In the genomic region with DNA sequence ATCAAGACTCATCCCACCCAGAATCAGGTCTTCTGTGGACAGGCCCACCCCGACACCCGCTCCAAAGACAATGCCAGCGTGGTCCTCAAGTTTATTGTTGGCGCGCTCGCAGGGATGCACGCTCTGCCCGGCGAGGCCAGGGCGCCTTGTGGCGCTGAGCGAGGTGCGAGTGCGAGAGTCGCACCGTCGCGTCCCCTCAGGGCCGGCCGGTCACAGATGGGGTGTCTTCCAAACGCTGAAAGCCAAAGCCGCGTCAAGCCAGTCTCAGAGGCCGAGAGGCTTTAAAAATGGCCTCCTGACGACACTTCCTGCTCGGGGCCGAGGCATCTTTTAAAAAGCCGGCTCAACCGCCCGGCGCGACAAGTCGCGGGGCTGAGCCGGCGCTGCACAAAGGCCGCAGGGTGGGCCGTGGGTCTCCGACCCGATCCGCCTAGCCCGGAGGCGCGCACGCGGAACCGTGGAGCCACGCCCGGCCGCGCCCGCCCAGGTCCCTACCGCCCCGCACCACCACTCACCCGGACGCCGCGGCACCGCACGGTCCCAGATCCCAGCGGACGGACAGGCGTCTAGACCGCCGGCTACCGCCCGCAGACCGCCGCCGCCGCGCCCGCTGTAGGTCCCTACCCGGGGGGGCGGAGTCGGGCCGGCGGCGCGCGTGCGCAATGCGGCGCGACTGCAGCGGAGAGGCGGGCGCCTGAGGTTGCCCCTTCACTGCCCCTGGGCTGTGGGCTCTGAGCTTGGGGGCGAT, we compare ENCODE assay signal across 7 mouse cellular contexts. TPM values are rescaled to one million over a fixed set of nuclear protein-coding genes. Genes with fewer than 3 reads are reported as not detected.
DNase-seq lines count a peak whose midpoint lies in the region; ATAC-seq and TF ChIP-seq lines count a peak whose summit lies in the region.

A gene (minus strand): TSS at position 663 of the 748 bp plus-strand sequence.

- H3K79me2 ChIP-seq in heart, adult 2 months (replicated peaks; ENCODE audit: control insufficient read depth, insufficient read depth, low read length), result no peaks in the 10 kb centered on the region

- H3K4me3 ChIP-seq in embryonic facial prominence, embryonic 10.5 days, result peak within 1 kb of the TSS; percentile 89
- H3K4me3 ChIP-seq in heart, adult 2 months, result peak within 1 kb of the TSS; percentile 69
- H3K4me3 ChIP-seq in kidney, adult 2 months (ENCODE audit: insufficient read depth, low read depth, low read length), result peak within 1 kb of the TSS; percentile 87
- peak within 1 kb of the TSS; percentile 76 for H3K4me3 ChIP-seq in limb, embryonic 12.5 days (replicated peaks)
- H3K4me3 ChIP-seq in midbrain, embryonic 13.5 days (replicated peaks), result peak within 1 kb of the TSS; percentile 73

- peak; percentile 57 to 62 for DNase-seq in adrenal gland, postnatal 4 days (ENCODE audit: low spot score in 2 of 2)
- peak; percentile 89 for DNase-seq in embryonic facial prominence, embryonic 10.5 days (ENCODE audit: low spot score)
- DNase-seq in heart, adult 2 months, result peak; percentile 87 to 89
- peak; percentile 77 for DNase-seq in kidney, adult 2 months
- DNase-seq in spleen, adult 12 weeks (ENCODE audit: low spot score), result peak; percentile 9

- intact Hi-C loops in heart, adult 2 months (cut with DNase I), result no loop called here

- H3K36me3 ChIP-seq in embryonic facial prominence, embryonic 10.5 days (replicated peaks), result peaks cover 40% of the 10 kb centered on the region
- H3K36me3 ChIP-seq in heart, adult 2 months (ENCODE audit: control insufficient read depth, insufficient read depth, low read length), result no peaks in the 10 kb centered on the region
- H3K36me3 ChIP-seq in kidney, adult 2 months (ENCODE audit: control insufficient read depth, insufficient read depth, low read length), result no peaks in the 10 kb centered on the region
- H3K36me3 ChIP-seq in limb, embryonic 12.5 days, result peaks cover 39% of the 10 kb centered on the region
- H3K36me3 ChIP-seq in midbrain, embryonic 13.5 days, result peaks cover 37% of the 10 kb centered on the region

- under 1% methylated on average over 89 of the region's 89 CpGs for WGBS in embryonic facial prominence, embryonic 10.5 days
- WGBS in heart, adult 2 months, result under 1% methylated on average over 87 of the region's 89 CpGs
- WGBS in kidney, adult 2 months, result under 1% methylated on average over 88 of the region's 89 CpGs
- WGBS in limb, embryonic 12.5 days, result under 1% methylated on average over 83 of the region's 89 CpGs
- whole genome bisulfite sequencing in midbrain, embryonic 13.5 days, result under 1% methylated on average over 79 of the region's 89 CpGs

- peaks cover 3% of the 10 kb centered on the region; the same call in 1 of the 2 replicates for H3K27me3 ChIP-seq in embryonic facial prominence, embryonic 10.5 days (replicated peaks; ENCODE audit: low read depth, poor library complexity, severe bottlenecking)
- no peaks in the 10 kb centered on the region for H3K27me3 ChIP-seq in heart, adult 2 months (ENCODE audit: control insufficient read depth, insufficient read depth, low read length)
- H3K27me3 ChIP-seq in kidney, adult 2 months (replicated peaks; ENCODE audit: control insufficient read depth, insufficient read depth, low read length), result no peaks in the 10 kb centered on the region
- no peaks in the 10 kb centered on the region for H3K27me3 ChIP-seq in limb, embryonic 12.5 days
- H3K27me3 ChIP-seq in midbrain, embryonic 13.5 days, result peaks cover 2% of the 10 kb centered on the region; the same call in 1 of the 2 replicates

- peak within 1 kb of the TSS; percentile 76 for H3K4me2 ChIP-seq in limb, embryonic 12.5 days
- peak within 1 kb of the TSS; percentile 74 for H3K4me2 ChIP-seq in midbrain, embryonic 13.5 days (replicated peaks)

- peak within 1 kb of the TSS; percentile 91 for H3K9ac ChIP-seq in heart, adult 2 months (ENCODE audit: low read depth, low read length)
- H3K9ac ChIP-seq in limb, embryonic 12.5 days (replicated peaks), result peak within 1 kb of the TSS; percentile 95
- H3K9ac ChIP-seq in midbrain, embryonic 13.5 days (replicated peaks), result peak within 1 kb of the TSS; percentile 91

- no peak for TF ChIP-seq CTCF in heart, adult 2 months (IDR thresholded peaks at IDR 0.05)
- TF ChIP-seq CTCF in kidney, adult 2 months (conservative IDR thresholded peaks at IDR 0.05; ENCODE audit: insufficient read depth, insufficient read length, low read depth, low read length), result no peak

- H3K9me3 ChIP-seq in embryonic facial prominence, embryonic 10.5 days, result 0 out of 2 replicates have a peak, but pooled peaks cover 2% of the 10 kb centered on the region
- no peaks in the 10 kb centered on the region for H3K9me3 ChIP-seq in limb, embryonic 12.5 days
- H3K9me3 ChIP-seq in midbrain, embryonic 13.5 days, result peaks cover 3% of the 10 kb centered on the region; the same call in 1 of the 2 replicates

- peak; percentile 89 for ATAC-seq in limb, embryonic 12.5 days (ENCODE audit: insufficient number of reproducible peaks, insufficient read depth, low FRiP score, low TSS enrichment, low read depth)
- peak; percentile 97 for ATAC-seq in midbrain, embryonic 13.5 days

- peak within 1 kb of the TSS; percentile 99 for H3K27ac ChIP-seq in embryonic facial prominence, embryonic 10.5 days (replicated peaks)
- H3K27ac ChIP-seq in heart, adult 2 months, result peak within 1 kb of the TSS; percentile 68
- H3K27ac ChIP-seq in kidney, adult 2 months (ENCODE audit: insufficient read depth, low read depth, low read length), result 0 out of 2 replicates have a peak within 1 kb of the TSS, but pooled peaks have one; percentile 33
- peak within 1 kb of the TSS; percentile 89 for H3K27ac ChIP-seq in limb, embryonic 12.5 days
- H3K27ac ChIP-seq in midbrain, embryonic 13.5 days, result peak within 1 kb of the TSS; percentile 91

- TF ChIP-seq POLR2A in heart, adult 2 months (IDR thresholded peaks at IDR 0.05; ENCODE audit: insufficient read depth, low read depth, low read length), result no peak
- TF ChIP-seq POLR2A in kidney, adult 2 months (IDR thresholded peaks at IDR 0.05; ENCODE audit: low read depth, low read length), result no peak

- TF ChIP-seq EP300 in heart, adult 2 months (IDR thresholded peaks at IDR 0.05; ENCODE audit: insufficient read depth, low read depth, low read length), result no peak

- peaks cover 15% of the 10 kb centered on the region for H3K4me1 ChIP-seq in embryonic facial prominence, embryonic 10.5 days
- H3K4me1 ChIP-seq in heart, adult 2 months (ENCODE audit: control insufficient read depth, insufficient read depth, low read length), result peaks cover 1% of the 10 kb centered on the region; the same call in 1 of the 2 replicates
- no peaks in the 10 kb centered on the region for H3K4me1 ChIP-seq in kidney, adult 2 months (ENCODE audit: control insufficient read depth, insufficient read depth, low read length)
- peaks cover 13% of the 10 kb centered on the region for H3K4me1 ChIP-seq in limb, embryonic 12.5 days (replicated peaks)
- peaks cover 18% of the 10 kb centered on the region for H3K4me1 ChIP-seq in midbrain, embryonic 13.5 days (replicated peaks)

RNA-seq across cellular contexts. Expression of the gene that starts here (rescaled TPM):
- 10 to 100 TPM; 11.1 to 12.3 TPM for total RNA-seq in adrenal gland, postnatal 4 days (2021)
- 42.3 and 43.1 TPM in 2 replicates for polyA plus RNA-seq in embryonic facial prominence, embryonic 10.5 days (2016; fragmentation: Nextera tagmentation; extraction: Ambion mirVana)
- total RNA-seq in heart, adult 2 months (2021), result 1 to 10 TPM; 4.0 to 4.8 TPM
- 1.4 and 2.0 TPM in 2 replicates for polyA plus RNA-seq in heart, adult 2 months (2012; rRNA removed)
- 1.0 and 1.2 TPM in 2 replicates for polyA plus RNA-seq in kidney, adult 2 months (2012; rRNA removed)
- polyA plus RNA-seq in limb, embryonic 12.5 days (2016; fragmentation: Nextera tagmentation; extraction: Ambion mirVana), result 35.0 and 38.3 TPM in 2 replicates
- polyA plus RNA-seq in midbrain, embryonic 13.5 days (2015; fragmentation: Nextera tagmentation; extraction: Ambion mirVana), result 40.4 and 46.1 TPM in 2 replicates

Comparison
In these comparisons a context has a peak if more than half of its experiments do, and no peak if none do; other contexts are left out.
1. Peak in every context shown above with its lines: DNase-seq, ATAC-seq, H3K4me3 ChIP-seq and H3K27ac ChIP-seq.
2. RNA of the gene that starts here (polyA plus RNA-seq): 42.3 to 43.1 TPM in embryonic facial prominence, embryonic 10.5 days, 40.4 to 46.1 TPM in midbrain, embryonic 13.5 days and 35.0 to 38.3 TPM in limb, embryonic 12.5 days; 1.4 to 2.0 TPM in heart, adult 2 months and 1.0 to 1.2 TPM in kidney, adult 2 months; every median in the first group is over 10 times any median in the second.
3. DNase-seq: peak in every context shown above with its lines; median percentile 89 in embryonic facial prominence, embryonic 10.5 days; 88 in heart, adult 2 months; 77 in kidney, adult 2 months; 60 in adrenal gland, postnatal 4 days; 9 in spleen, adult 12 weeks.
4. H3K27ac ChIP-seq: peak in every context shown above with its lines; median percentile 99 in embryonic facial prominence, embryonic 10.5 days; 91 in midbrain, embryonic 13.5 days; 89 in limb, embryonic 12.5 days; 68 in heart, adult 2 months; 33 in kidney, adult 2 months.